Mouse (Mus musculus) thymus, adult 2 months (tissue): ENCODE measurements around the gene Ankrd16. TPM values are rescaled to one million over a fixed set of nuclear protein-coding genes. Genes with fewer than 3 reads are reported as not detected.

Experiments used
- DNase-seq: peaks from one replicate; pipeline ENCODE4 v3.0.0; 2021
- H3K27ac ChIP-seq: fragments of 200-500 bp; 2 replicates; pipeline ENCODE4 v1.5.1; 2012; ENCODE audit warnings: low read length, control low read depth; ENCODE audit not compliant: control insufficient read depth, insufficient read depth
- H3K27me3 ChIP-seq: fragments of 200-500 bp; 2 replicates; pipeline ENCODE4 v1.6.1; 2012; ENCODE audit warnings: mild to moderate bottlenecking, low read length, moderate library complexity, mixed read lengths; ENCODE audit not compliant: control insufficient read depth, insufficient read depth
- H3K36me3 ChIP-seq: fragments of 200-500 bp; 2 replicates; pipeline ENCODE4 v1.6.1; 2012; ENCODE audit warnings: mild to moderate bottlenecking, low read length, moderate library complexity; ENCODE audit not compliant: control insufficient read depth, insufficient read depth
- H3K4me1 ChIP-seq: fragments of 200-500 bp; replicated peaks from 2 replicates; pipeline ENCODE4 v1.6.1; 2012; ENCODE audit warnings: low read length; ENCODE audit not compliant: control insufficient read depth, insufficient read depth
- H3K4me3 ChIP-seq: fragments of 200-500 bp; 2 replicates; pipeline ENCODE4 v1.5.1; 2012; ENCODE audit warnings: mild to moderate bottlenecking, low read length, control low read depth, moderate library complexity; ENCODE audit not compliant: control insufficient read depth, insufficient read depth
- CTCF ChIP-seq: fragments of 200-500 bp; IDR thresholded peaks from 2 replicates; pipeline ENCODE4 v1.5.1; 2012; ENCODE audit warnings: mild to moderate bottlenecking, control low read depth, low read length, moderate library complexity, borderline replicate concordance; ENCODE audit not compliant: control insufficient read depth, poor library complexity, insufficient read depth; ENCODE audit errors: extremely low read depth
- POLR2A ChIP-seq: fragments of 200-500 bp; IDR thresholded peaks from 2 replicates; pipeline ENCODE4 v1.6.1; 2012; ENCODE audit warnings: mild to moderate bottlenecking, low read length, control low read depth, moderate library complexity; ENCODE audit not compliant: control insufficient read depth, poor library complexity, insufficient read depth; ENCODE audit errors: extremely low read depth
- WGBS: fragments of 180-500 bp; shearing (Covaris S2); methylation state at CpG from one replicate; pipeline ENCODE4 v1.1.7; 2018; 5-methylcytosine and 5-hydroxymethylcytosine counted together
- polyA plus RNA-seq: library from polyadenylated mRNA; depleted of rRNA; stranded (reverse); fragments of >200 nt; gene quantifications from 2 replicates; pipeline ENCODE4 v1.2.3, GENCODE M21; 2012; rRNA removed

Gene Ankrd16
- polyA plus RNA-seq, 1 experiment, result 103 TPM

DNA sequence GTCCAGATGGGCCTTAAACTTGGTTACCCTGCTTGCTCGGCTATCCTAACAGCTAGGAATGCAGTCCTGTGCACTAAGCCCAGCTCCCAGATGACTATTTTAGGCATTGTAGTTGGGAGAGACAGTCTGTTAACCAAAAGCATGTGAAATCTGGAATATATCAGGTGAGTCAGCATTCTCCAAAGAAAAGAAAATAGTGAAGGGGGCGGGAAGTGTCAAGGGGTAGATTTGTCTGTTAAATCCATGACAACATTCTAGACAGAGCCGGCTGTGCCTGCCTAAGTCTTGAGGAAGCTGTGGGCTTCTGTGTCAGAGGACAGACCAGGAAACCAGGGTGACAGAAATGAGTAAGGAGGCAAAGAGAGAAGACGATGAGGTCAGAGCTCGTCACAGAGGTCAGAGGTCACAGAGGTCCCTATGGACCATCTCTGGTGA is 20.3 kb downstream of the Ankrd16 start:
- H3K4me3 ChIP-seq, result no peak overlapping the region
- no peak for DNase-seq
- peaks cover 6% of the 10 kb centered on the region; the same call in 1 of the 2 replicates for H3K4me1 ChIP-seq
- H3K27me3 ChIP-seq, result no peaks in the 10 kb centered on the region
- TF ChIP-seq POLR2A (no peak), CTCF (no peak)
- no peak overlapping the region for H3K27ac ChIP-seq
- no peaks in the 10 kb centered on the region for H3K36me3 ChIP-seq
- WGBS, result 88% methylated on average over 5 of the region's 5 CpGs

DNA sequence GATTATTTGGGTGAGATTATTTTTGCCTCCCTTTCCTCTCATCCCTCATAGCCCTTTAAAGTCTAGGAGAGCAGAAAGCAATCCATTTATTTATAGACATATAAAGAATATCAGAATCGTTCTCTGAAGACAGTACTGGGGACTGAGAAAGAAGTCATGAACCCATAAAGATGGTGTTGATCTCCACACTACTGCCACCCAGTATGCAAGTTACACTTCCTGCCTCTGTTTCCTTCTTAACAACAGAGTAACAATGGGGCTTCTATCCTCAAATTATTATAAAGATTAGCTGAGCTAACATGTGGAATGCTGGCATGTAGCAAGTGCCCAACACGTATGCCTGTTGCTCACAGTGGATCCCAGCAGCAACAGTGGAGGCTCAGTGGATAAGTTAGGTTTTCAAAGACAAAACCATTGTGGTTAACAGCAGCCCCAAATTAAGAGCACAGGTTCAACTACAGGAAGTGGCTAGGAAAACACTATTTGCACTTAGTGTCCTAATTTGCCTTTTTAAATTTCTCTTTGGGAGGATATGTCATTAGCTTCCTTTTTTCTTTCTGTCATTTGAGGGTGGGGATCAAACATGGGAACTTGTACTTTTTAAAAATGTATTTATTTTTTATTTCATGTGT is 23.7 kb downstream of the Ankrd16 start:
- WGBS, result 10% methylated on average over 2 of the region's 2 CpGs
- DNase-seq, result no peak

More for the DNA sequence above, 23.7 kb downstream of the Ankrd16 start:
- Histone ChIP-seq H3K4me1 (peaks cover 6% of the 10 kb centered on the region; the same call in 1 of the 2 replicates), H3K27ac (peak overlapping the region; percentile 5; the same call in 1 of the 2 replicates), H3K27me3 (no peaks in the 10 kb centered on the region), H3K36me3 (no peaks in the 10 kb centered on the region), H3K4me3 (no peak overlapping the region)
- TF ChIP-seq POLR2A (no peak), CTCF (no peak)

Other genes with a start within 250 kb of the Ankrd16 start
- 46.1 and 47.2 TPM in 2 replicates for gene Pfkfb3, start 223.8 kb upstream of the Ankrd16 start, polyA plus RNA-seq
- gene Rbm17, start 173.7 kb upstream of the Ankrd16 start, polyA plus RNA-seq, result 83.6 and 84.8 TPM in 2 replicates
- not detected in 2 replicates for gene Gm17490, start 151.6 kb upstream of the Ankrd16 start, polyA plus RNA-seq
- gene Il2ra, start 135.1 kb upstream of the Ankrd16 start, polyA plus RNA-seq, result 19.5 and 19.7 TPM in 2 replicates
- gene Il15ra, start 72.6 kb upstream of the Ankrd16 start, polyA plus RNA-seq, result 86.9 and 99.7 TPM in 2 replicates
- 41.0 and 44.7 TPM in 2 replicates for gene Fbh1, start 294 bp upstream of the Ankrd16 start, polyA plus RNA-seq